Mouse (Mus musculus) inflammation-experienced regulatory T-cells, adult 16 weeks (primary cell): ENCODE data around the gene Slc38a1. TPM values are rescaled to one million over a fixed set of nuclear protein-coding genes. Genes with fewer than 3 reads are reported as not detected.

Experiments used
- polyA plus RNA-seq: library from polyadenylated mRNA; unstranded; fragments of 100-300 nt; shearing (Covaris generic); gene quantifications from one replicate; pipeline ENCODE4 v1.2.1, GENCODE M21; 2017

Slc38a1 gene
- polyA plus RNA-seq: 90.3 TPM

GRCm38 (mm10) chr15:96642436-96643405 is at the start of gene Slc38a1:
Gene Slc38a1 (minus strand): TSS chr15:96642913.

Other genes starting within 250 kb of the Slc38a1 start
- gene Scaf11, start 182.1 kb downstream of the Slc38a1 start, polyA plus RNA-seq: 27.9 TPM
- 109 TPM for gene Slc38a2, start 56.8 kb upstream of the Slc38a1 start, polyA plus RNA-seq